Mouse (Mus musculus) thymus, adult 2 months (tissue): ENCODE measurements around the gene Gm21992.

Experiments used
- CTCF ChIP-seq: fragments of 200-500 bp; IDR thresholded peaks from 2 replicates; pipeline ENCODE4 v1.5.1; 2012; ENCODE audit warnings: mild to moderate bottlenecking, control low read depth, low read length, moderate library complexity, borderline replicate concordance; ENCODE audit not compliant: control insufficient read depth, poor library complexity, insufficient read depth; ENCODE audit errors: extremely low read depth
- POLR2A ChIP-seq: fragments of 200-500 bp; IDR thresholded peaks from 2 replicates; pipeline ENCODE4 v1.6.1; 2012; ENCODE audit warnings: mild to moderate bottlenecking, low read length, control low read depth, moderate library complexity; ENCODE audit not compliant: control insufficient read depth, poor library complexity, insufficient read depth; ENCODE audit errors: extremely low read depth

- TF ChIP-seq CTCF (no peak), POLR2A (no peak)
These were observed 111.6 kb downstream of the Gm21992 start for GRCm38 (mm10) chr19:4699821-4700220.
